Mouse (Mus musculus) olfactory bulb, adult 2 months (tissue): ENCODE measurements around the gene Cacna1a. TPM values are rescaled to one million over a fixed set of nuclear protein-coding genes. Genes with fewer than 3 reads are reported as not detected.
"Not testable (repeated sequence)": the region's sequence is repeated elsewhere in the genome, so short reads cannot be mapped to it uniquely, and the experiment has no call there.

ENCODE experiments used
- H3K27ac ChIP-seq: fragments of 200-500 bp; 2 replicates; pipeline ENCODE4 v1.5.1; 2012; ENCODE audit warnings: low read depth, low read length; ENCODE audit not compliant: insufficient read depth
- H3K4me1 ChIP-seq: fragments of 200-500 bp; 2 replicates; pipeline ENCODE4 v1.6.1; 2012; ENCODE audit warnings: low read length; ENCODE audit not compliant: control insufficient read depth, insufficient read depth
- H3K4me3 ChIP-seq: fragments of 200-500 bp; 2 replicates; pipeline ENCODE4 v1.5.1; 2012; ENCODE audit warnings: mild to moderate bottlenecking, low read depth, low read length, moderate library complexity; ENCODE audit not compliant: insufficient read depth
- CTCF ChIP-seq: fragments of 200-500 bp; IDR thresholded peaks from 2 replicates; pipeline ENCODE4 v1.5.1; 2012; ENCODE audit warnings: low read depth, mild to moderate bottlenecking, low read length, moderate library complexity; ENCODE audit not compliant: insufficient read depth
- POLR2A ChIP-seq: fragments of 200-500 bp; IDR thresholded peaks from 2 replicates; pipeline ENCODE4 v1.6.1; 2012; ENCODE audit warnings: mild to moderate bottlenecking, low read depth, low read length, moderate library complexity; ENCODE audit not compliant: insufficient read depth
- WGBS: fragments of 180-500 bp; shearing (Covaris S2); methylation state at CpG from one replicate; pipeline ENCODE4 v1.1.7; 2018; 5-methylcytosine and 5-hydroxymethylcytosine counted together
- polyA plus RNA-seq: library from polyadenylated mRNA; stranded (reverse); fragments of >200 nt; gene quantifications from 2 replicates; pipeline ENCODE4 v1.2.4, GENCODE M21; 2012; ENCODE audit warnings: low replicate concordance; ENCODE audit not compliant: missing spikeins, insufficient read depth, insufficient read length

Cacna1a gene
- polyA plus RNA-seq, 1 experiment, result not detected

- H3K27ac ChIP-seq, H3K4me3 ChIP-seq: not testable (repeated sequence)
- peaks cover 17% of the 10 kb centered on the region for H3K4me1 ChIP-seq
- WGBS, result 71% methylated on average over 6 of the region's 6 CpGs
- TF ChIP-seq CTCF, result peak; percentile 7; the same call in 1 of the 2 replicates
Observed at GRCm38 (mm10) chr8:84509764-84510163, 121.5 kb downstream of the Cacna1a start.

DNA sequence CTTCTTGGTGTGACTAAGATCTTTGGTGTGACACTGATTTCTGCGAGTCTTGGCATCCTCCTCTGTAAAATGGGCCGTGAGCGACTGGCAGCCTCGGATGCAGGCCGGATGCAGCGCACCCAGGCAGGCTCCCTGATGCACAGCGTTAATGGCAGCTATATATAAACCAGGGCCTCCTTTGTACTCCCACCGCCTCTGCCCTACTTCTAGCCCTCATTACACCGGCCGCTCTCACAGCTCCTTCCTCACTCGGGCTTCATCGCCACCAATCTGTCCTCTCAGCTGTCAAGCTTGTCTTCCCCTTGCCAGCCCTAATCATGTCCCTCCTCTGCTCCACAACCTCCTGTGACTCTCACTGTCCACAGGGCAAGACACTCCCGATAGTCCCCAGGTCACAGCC is 123.4 kb downstream of the Cacna1a start:
- TF ChIP-seq POLR2A (no peak), CTCF (no peak)
- Histone ChIP-seq H3K27ac (no peak overlapping the region), H3K4me1 (peaks cover 16% of the 10 kb centered on the region), H3K4me3 (no peak overlapping the region)
- 60% methylated on average over 13 of the region's 13 CpGs for WGBS

GRCm38 (mm10) chr8:84513765-84514164 is 125.5 kb downstream of the Cacna1a start:
- WGBS, result 6% methylated on average over 2 of the region's 2 CpGs
- TF ChIP-seq CTCF, result peak; percentile 30; the same call in 1 of the 2 replicates
- TF ChIP-seq POLR2A, result no peak
- no peak overlapping the region for H3K27ac ChIP-seq

DNA sequence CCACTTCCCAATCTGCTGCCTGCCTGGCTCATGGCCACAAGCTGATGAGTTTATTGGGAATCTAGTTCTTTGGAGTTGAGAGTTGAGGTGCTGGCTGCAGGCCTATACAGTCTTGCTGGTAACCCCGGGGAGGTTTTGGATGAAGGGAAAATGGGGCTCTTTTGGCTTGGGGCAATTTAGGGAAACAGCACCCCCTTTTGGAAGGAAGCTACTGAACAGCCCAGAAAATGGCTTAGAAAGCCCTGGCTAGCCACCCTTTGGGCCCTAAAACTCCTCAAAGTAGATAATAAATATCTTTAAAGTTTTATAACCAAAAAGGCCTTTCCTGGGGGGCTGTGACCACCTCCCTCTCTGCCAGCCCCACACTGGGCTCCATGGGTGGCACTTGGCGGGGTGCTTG is 129.9 kb downstream of the Cacna1a start:
- Histone ChIP-seq H3K4me1 (peaks cover 30% of the 10 kb centered on the region), H3K27ac (0 out of 2 replicates have a peak overlapping the region, but pooled peaks have one; percentile 29), H3K4me3 (no peak overlapping the region)
- TF ChIP-seq POLR2A (no peak), CTCF (no peak)
- 67% methylated on average over 2 of the region's 2 CpGs for WGBS

More at GRCm38 (mm10) chr8:84513765-84514164, 125.5 kb downstream of the Cacna1a start:
- H3K4me3 ChIP-seq, result no peak overlapping the region
- H3K4me1 ChIP-seq, result peaks cover 20% of the 10 kb centered on the region

DNA sequence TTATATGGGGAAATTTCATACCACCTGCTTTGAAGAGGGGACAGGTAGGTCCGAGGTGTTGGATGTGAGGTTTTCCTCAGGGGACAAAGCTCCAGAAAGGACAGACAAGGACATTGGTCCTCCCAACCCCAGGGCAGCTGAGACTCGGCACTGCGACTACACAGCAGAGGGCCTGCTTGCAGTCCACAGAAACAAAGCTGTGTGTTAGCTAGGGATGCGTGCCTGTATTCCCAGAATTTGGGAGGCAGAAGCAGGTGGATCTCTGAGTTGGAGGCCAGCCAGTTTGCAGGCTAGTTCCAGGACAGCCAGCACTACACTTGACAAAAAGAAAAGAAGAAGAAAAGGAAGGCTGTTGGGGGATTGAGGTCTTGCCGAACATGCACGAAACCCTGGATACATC is 130.5 kb downstream of the Cacna1a start:
- Histone ChIP-seq H3K4me3 (no peak overlapping the region), H3K4me1 (peaks cover 30% of the 10 kb centered on the region), H3K27ac (peak overlapping the region; percentile 65; the same call in 1 of the 2 replicates)
- 85% methylated on average over 6 of the region's 6 CpGs for WGBS
- no peak for TF ChIP-seq CTCF
- no peak for TF ChIP-seq POLR2A

DNA sequence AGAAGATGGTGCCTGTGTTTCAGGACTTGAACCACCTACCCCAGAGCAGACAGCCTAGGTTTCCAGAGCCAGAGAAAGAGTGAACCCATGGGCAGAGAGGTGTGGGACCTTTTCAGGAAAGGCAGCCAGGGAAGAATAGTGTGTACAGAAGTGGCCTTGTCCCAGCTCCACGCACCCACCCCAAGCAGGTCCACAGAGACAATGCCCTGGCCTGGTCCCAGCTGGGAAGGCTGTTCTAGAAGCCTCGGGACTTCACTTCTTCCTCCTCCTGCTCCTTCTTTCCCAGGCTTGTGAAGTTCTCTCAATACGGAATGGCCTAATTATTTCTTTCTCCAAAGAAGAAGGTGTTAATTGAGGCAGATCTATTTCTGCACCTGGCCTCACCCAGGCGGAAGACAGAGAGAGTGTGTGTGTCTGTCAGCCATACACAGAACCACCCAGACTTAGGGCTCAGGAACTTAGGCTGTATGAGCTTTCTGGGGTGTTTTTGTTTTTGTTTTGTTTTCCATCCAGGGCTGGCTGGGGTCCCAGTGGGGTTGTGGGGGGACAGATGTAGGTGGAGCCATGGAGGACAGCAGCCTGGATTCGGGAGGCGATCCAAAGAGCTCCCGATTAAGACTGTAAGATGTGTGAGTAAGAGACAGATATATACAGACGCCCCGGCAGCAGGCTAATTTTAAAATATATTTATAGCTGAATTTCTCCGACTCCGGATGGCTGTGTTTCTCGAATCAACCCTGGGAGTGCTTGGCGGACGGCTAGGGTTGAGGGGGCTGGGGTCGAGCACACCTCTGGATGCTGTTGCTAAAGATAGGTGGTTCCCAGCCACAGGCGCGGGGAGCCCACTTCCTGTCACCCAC is 131.8 kb downstream of the Cacna1a start:
- 23% methylated on average over 17 of the region's 17 CpGs for WGBS
- TF ChIP-seq CTCF (no peak), POLR2A (no peak)
- Histone ChIP-seq H3K4me3 (no peak overlapping the region), H3K27ac (peak overlapping the region; percentile 65; the same call in 1 of the 2 replicates), H3K4me1 (peaks cover 30% of the 10 kb centered on the region)

- Histone ChIP-seq H3K4me1 (peaks cover 30% of the 10 kb centered on the region), H3K27ac (no peak overlapping the region), H3K4me3 (no peak overlapping the region)
- WGBS, result 67% methylated on average over 2 of the region's 2 CpGs
- no peak for TF ChIP-seq CTCF
- TF ChIP-seq POLR2A, result no peak
Observed at GRCm38 (mm10) chr8:84520999-84521398, 132.8 kb downstream of the Cacna1a start.

- H3K4me3 ChIP-seq, result no peak overlapping the region
- WGBS, result 62% methylated on average over 7 of the region's 7 CpGs
- TF ChIP-seq POLR2A (no peak), CTCF (no peak)
- no peaks in the 10 kb centered on the region; the same call in 1 of the 2 replicates for H3K4me1 ChIP-seq
- H3K27ac ChIP-seq, result no peak overlapping the region
Observed at GRCm38 (mm10) chr8:84528036-84528435, 139.8 kb downstream of the Cacna1a start.

DNA sequence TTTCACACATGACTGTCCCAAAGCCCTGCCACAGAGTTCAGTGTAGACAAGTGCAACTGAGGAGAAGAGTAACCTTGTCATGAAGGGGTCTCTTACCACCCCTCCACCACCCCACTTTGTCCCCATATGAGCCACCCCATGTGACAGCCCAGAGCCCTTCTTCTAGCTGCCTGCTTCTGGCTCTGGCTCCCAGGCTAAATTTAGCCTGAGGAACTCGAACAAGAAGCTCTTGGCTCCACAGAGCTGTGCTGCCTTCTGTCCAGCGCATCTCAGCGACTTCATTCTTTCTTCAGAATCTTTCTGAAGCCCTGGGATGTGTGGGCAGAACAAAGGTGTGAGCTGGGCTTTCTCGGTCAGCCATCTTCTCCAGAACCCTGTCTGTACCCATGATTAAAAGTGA is 141.3 kb downstream of the Cacna1a start:
- Histone ChIP-seq H3K4me1 (no peaks in the 10 kb centered on the region; the same call in 1 of the 2 replicates), H3K27ac (no peak overlapping the region), H3K4me3 (no peak overlapping the region)
- no peak for TF ChIP-seq POLR2A
- no peak for TF ChIP-seq CTCF
- WGBS, result 64% methylated on average over 4 of the region's 4 CpGs

DNA sequence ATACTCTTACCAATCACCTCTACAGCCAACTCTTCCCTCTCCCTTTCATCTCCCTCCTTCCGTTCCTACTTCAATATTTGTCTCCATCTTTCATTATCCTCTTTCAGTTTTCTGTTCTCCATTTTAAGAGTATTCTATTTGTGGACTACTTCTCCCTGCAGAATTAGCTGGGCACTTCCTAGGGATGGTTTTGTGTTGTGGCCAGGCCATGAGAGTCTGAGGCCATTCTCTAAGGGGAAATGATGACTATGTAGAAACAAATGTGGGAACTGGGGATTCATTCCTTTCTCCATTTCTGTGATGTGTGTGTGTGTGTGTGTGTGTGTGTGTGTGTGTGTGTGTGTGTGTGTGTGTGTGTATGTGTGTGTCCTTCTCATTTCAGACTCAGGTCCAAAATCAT is 144.5 kb downstream of the Cacna1a start:
- TF ChIP-seq CTCF (no peak), POLR2A (no peak)
- no peak overlapping the region for H3K4me3 ChIP-seq
- no peaks in the 10 kb centered on the region; the same call in 1 of the 2 replicates for H3K4me1 ChIP-seq
- WGBS, result 89% methylated on average over 1 of the region's 1 CpGs
- H3K27ac ChIP-seq, result no peak overlapping the region
